Mouse (Mus musculus) fibroblast of lung, adult 2 months (primary cell): ENCODE data around the gene Map3k19.

Source experiments
- DNase-seq: peaks from one replicate; pipeline ENCODE4 v3.0.0-alpha.2; 2011; ENCODE audit warnings: low read depth

The Map3k19 gene

GRCm38 (mm10) chr1:127796752-127797151, 58.1 kb downstream of the Map3k19 start:
- DNase-seq = no peak

DNA sequence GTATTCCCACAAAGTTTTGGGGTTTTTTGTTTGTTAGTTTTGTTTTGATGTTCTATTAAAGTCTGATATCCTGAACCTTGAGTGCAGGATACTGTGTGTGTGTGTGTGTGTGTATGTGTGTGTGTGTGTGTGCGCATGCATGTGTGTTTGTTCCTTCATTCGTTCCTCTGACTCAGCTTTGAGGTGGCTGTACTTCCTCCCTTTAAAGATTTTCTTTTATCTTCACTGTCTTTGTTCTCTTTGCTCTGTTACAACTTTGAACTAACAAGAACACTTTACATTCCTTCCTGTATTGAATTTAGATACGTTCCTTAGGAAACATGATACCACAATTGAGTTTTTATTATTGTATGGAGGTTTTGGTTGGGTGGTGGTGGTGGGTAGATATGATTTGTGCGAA, 58.5 kb downstream of the Map3k19 start:
- no peak for DNase-seq

DNA sequence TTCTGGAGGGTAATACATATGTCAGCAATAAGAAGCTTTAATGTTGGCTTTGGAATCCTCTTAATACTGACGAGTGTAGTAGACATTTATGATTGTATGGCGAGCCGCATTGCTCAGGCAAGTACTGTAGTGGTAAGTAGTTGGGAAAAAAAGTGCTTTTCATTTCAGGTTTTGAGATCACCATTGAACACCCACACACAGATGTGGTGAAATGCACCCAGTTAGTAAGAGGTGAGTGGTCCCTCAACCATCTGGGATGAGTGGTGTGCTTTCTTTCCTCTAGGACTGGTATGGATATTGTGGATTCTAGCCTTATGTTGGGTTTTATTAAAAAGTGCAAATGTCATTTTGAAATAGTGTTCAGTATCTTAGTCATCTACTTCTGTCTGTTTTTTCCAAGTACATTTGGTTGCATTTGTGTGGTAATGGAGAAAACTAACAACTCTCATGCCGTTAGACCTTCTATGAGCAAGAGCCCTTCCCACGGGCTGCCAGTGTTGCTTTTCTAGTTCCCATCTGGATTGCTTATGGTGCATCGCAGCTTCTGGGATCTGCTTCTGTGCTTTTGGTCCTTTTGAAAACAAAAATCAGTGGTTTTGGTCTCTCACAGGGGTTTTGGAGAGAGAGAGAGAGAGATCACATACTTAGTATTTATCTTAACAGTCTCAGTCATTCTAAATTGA, 59.6 kb downstream of the Map3k19 start:
- DNase-seq = no peak

DNA sequence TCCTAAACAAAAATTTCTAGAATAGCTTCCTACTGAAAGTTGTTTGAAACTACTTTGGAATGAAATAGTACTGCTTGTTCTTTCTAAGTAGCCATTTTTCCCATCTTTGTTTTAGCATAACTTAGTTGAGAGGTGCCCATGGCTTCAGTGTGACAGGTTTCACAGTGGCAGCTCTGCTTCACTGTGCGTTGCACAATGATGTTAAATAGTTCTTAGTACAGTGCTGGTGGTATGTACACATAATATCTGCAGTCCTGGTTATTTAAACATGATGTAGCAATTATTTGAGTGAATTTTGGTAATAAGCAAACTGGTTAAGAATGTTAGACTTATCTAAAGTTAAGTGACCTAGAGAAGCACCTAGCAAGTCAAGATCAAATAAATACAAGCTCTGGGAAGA, 61.4 kb downstream of the Map3k19 start:
- no peak for DNase-seq

DNA sequence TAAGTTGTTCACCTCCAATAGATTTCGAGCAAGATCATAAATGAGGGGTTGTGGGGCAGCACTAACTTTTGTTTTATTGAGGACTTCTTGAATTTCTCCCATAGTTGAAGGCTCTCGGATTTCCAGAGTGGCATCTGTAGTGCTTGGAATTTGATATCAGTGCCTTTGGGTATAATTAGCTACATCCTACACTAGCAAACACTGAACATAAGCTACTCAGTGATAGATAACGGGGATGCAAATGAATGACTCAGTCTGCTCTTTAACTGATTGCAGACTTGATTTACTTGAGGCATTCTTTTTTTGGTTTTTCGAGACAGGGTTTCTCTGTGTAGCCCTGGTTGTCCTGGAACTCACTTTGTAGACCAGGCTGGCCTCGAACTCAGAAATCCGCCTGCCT, 65.9 kb downstream of the Map3k19 start:
- DNase-seq = no peak

GRCm38 (mm10) chr1:127785882-127786281, 68.9 kb downstream of the Map3k19 start:
- no peak for DNase-seq

DNA sequence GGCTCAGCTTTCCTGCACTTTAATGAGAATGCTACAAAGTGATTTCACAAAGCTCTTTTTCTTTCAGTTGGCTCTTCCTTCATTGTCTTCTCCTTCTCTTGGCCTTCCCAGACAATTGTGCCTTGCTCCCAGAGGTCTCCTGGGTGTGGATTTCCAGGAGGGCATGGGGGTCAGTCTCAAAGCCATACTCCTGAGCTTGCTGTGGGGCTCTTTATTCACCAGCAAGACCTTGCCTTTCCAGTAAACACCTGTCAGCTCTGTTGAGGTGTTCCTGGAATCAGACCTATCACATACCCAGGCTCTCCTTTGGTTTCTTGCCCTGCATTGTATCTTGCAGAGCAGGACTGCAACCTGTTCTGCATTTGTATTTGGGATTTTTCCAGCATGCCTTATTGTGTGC, 71.0 kb downstream of the Map3k19 start:
- no peak for DNase-seq

GRCm38 (mm10) chr1:127780849-127781248, 74.0 kb downstream of the Map3k19 start:
- no peak for DNase-seq

GRCm38 (mm10) chr1:127780142-127780541, 74.7 kb downstream of the Map3k19 start:
- DNase-seq = no peak

GRCm38 (mm10) chr1:127778611-127779010, 76.2 kb downstream of the Map3k19 start:
- no peak for DNase-seq

DNA sequence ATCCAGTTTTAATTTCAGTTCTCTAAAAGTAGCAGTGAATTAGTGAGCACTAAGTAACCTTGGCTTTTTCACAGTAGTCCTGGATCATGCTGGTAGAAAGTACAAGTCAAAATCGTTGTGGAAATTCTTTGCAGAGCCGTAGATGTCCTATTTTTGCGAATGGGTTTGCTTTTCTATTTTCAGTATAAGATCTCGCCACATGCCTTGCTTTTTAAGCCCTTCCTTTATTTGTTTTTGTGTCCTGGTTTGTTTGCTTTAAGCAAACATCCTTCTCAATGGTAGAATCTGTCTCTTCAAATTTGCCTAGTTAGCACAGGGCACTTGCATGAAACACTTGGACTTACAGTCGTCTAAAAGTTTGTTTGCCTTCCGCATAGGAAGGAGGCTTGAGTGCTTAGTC, 78.6 kb downstream of the Map3k19 start:
- no peak for DNase-seq

DNA sequence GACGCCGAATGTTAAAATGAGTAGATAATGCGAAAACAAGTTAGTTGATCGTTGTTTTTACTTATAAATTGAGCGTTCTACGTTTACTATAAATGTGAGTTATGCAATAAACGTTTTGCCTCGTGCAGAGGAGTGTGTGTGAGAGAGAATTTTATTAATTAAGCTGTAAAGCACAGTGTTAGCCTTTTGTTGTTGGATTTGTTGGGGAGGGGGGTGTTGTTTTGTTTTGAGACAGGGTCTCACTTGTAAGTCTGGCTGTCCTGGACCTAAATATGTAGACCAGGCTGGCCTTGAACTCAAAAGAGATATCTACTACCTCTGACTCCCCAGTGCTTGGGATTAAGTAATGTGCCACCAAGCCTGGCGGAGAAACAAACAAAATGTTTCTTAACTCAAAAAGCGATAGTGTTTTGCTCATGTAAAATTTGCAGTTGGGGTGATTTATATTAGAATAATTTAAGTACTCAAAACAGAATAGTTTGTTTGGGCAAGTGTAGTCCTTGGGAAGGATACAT, 79.6 kb downstream of the Map3k19 start:
- no peak for DNase-seq

GRCm38 (mm10) chr1:127774501-127774880, 80.3 kb downstream of the Map3k19 start:
- peak; percentile 19 for DNase-seq

GRCm38 (mm10) chr1:127773803-127774500, 80.9 kb downstream of the Map3k19 start, which contains the start of gene Ccnt2:
Gene Ccnt2 (plus strand): TSS chr1:127774164.
- peak; percentile 100 for DNase-seq

- no peak for DNase-seq
These were observed 81.5 kb downstream of the Map3k19 start for GRCm38 (mm10) chr1:127773198-127773802.

- DNase-seq = no peak
These were observed 88.1 kb downstream of the Map3k19 start for GRCm38 (mm10) chr1:127766741-127767140.

GRCm38 (mm10) chr1:127765468-127765867, 89.4 kb downstream of the Map3k19 start:
- DNase-seq = no peak
